Comparison of ENCODE assay signal across 9 mouse cellular contexts in genomic region chr9:48733817-48734544, GRCm38 (mm10).
DNase-seq lines count a peak whose midpoint lies in the region; ATAC-seq and TF ChIP-seq lines count a peak whose summit lies in the region.
"Had no signal": no experiment of that assay in that cellular context is flagged by ENCODE, and none has a peak within 500 bp of the region (broad histone marks: within the 10 kb centered on the region; RNA-seq: fewer than 3 reads in every experiment).

No protein-coding gene starts in this region.

- H3K36me3 ChIP-seq in embryonic facial prominence, embryonic 11.5 days (replicated peaks; ENCODE audit: control insufficient read depth, insufficient read depth, low read depth, low read length), result no peaks in the 10 kb centered on the region
- H3K36me3 ChIP-seq in embryonic facial prominence, embryonic 10.5 days (replicated peaks), result no peaks in the 10 kb centered on the region
- H3K36me3 ChIP-seq in testis, adult 2 months (ENCODE audit: control insufficient read depth, insufficient read depth, low read length), result no peaks in the 10 kb centered on the region
- H3K36me3 ChIP-seq in hindbrain, embryonic 12.5 days, result no peaks in the 10 kb centered on the region
- H3K36me3 ChIP-seq in lung, postnatal 0 days (ENCODE audit: insufficient read depth, low read length), result no peaks in the 10 kb centered on the region
- H3K36me3 ChIP-seq: neural tube, embryonic 12.5 days had no signal

- H3K27me3 ChIP-seq in embryonic facial prominence, embryonic 11.5 days (ENCODE audit: control insufficient read depth, insufficient read depth, low read length), result no peaks in the 10 kb centered on the region; the same call in 1 of the 2 replicates
- H3K27me3 ChIP-seq in embryonic facial prominence, embryonic 10.5 days (replicated peaks; ENCODE audit: low read depth, poor library complexity, severe bottlenecking), result peaks cover 29% of the 10 kb centered on the region
- H3K27me3 ChIP-seq in testis, adult 2 months (ENCODE audit: control insufficient read depth, insufficient read depth, low read length), result no peaks in the 10 kb centered on the region
- no peaks in the 10 kb centered on the region for H3K27me3 ChIP-seq in hindbrain, embryonic 12.5 days
- H3K27me3 ChIP-seq in lung, postnatal 0 days (replicated peaks; ENCODE audit: insufficient read depth, low read length), result no peaks in the 10 kb centered on the region
- H3K27me3 ChIP-seq: neural tube, embryonic 12.5 days had no signal

- peak; percentile 55; the same call in 1 of the 2 replicates for TF ChIP-seq EP300 in lung, postnatal 0 days (IDR thresholded peaks at IDR 0.05)

- peak; percentile 50 for DNase-seq in embryonic facial prominence, embryonic 11.5 days (ENCODE audit: low spot score)
- DNase-seq in embryonic facial prominence, embryonic 10.5 days (ENCODE audit: low spot score), result no peak
- no peak for DNase-seq in testis, postnatal 10 days (ENCODE audit: low spot score)
- DNase-seq in lung, postnatal 0 days (ENCODE audit: low spot score), result peak; percentile 88
- peak; percentile 56 for DNase-seq in yolk sac, embryonic 10.5 days (ENCODE audit: low spot score)

- H3K4me2 ChIP-seq in embryonic facial prominence, embryonic 11.5 days (ENCODE audit: low read depth, low read length), result no peak overlapping the region
- no peak overlapping the region for H3K4me2 ChIP-seq in hindbrain, embryonic 12.5 days (replicated peaks)
- no peak overlapping the region for H3K4me2 ChIP-seq in lung, postnatal 0 days (replicated peaks; ENCODE audit: low read depth, low read length)
- H3K4me2 ChIP-seq: neural tube, embryonic 12.5 days had no signal

- no peak for ATAC-seq in embryonic facial prominence, embryonic 11.5 days (replicated peaks; ENCODE audit: insufficient number of reproducible peaks, low FRiP score, low TSS enrichment, low read depth)
- ATAC-seq in hindbrain, embryonic 12.5 days (ENCODE audit: low FRiP score), result no peak
- ATAC-seq in lung, postnatal 0 days, result peak; percentile 2
- no peak for ATAC-seq in megakaryocyte, adult 5-6 weeks (ENCODE audit: poor library complexity, severe bottlenecking)

- peaks cover under 1% of the 10 kb centered on the region; the same call in 1 of the 2 replicates for H3K4me1 ChIP-seq in embryonic facial prominence, embryonic 11.5 days (ENCODE audit: control insufficient read depth, insufficient read depth, low read length)
- H3K4me1 ChIP-seq in embryonic facial prominence, embryonic 10.5 days, result peaks cover 100% of the 10 kb centered on the region
- peaks cover 10% of the 10 kb centered on the region for H3K4me1 ChIP-seq in testis, adult 2 months (ENCODE audit: control insufficient read depth, insufficient read depth, low read length)
- H3K4me1 ChIP-seq in hindbrain, embryonic 12.5 days, result peaks cover 78% of the 10 kb centered on the region
- H3K4me1 ChIP-seq in lung, postnatal 0 days (ENCODE audit: insufficient read depth, low read depth, low read length), result peaks cover 74% of the 10 kb centered on the region

- WGBS in embryonic facial prominence, embryonic 11.5 days, result 27% methylated on average over 13 of the region's 13 CpGs
- WGBS in embryonic facial prominence, embryonic 10.5 days, result 30% methylated on average over 13 of the region's 13 CpGs
- 28% methylated on average over 13 of the region's 13 CpGs for WGBS in hindbrain, embryonic 12.5 days
- 29% methylated on average over 13 of the region's 13 CpGs for WGBS in lung, postnatal 0 days

- H3K4me3 ChIP-seq in embryonic facial prominence, embryonic 11.5 days (ENCODE audit: low read depth, low read length), result no peak overlapping the region
- H3K4me3 ChIP-seq in embryonic facial prominence, embryonic 10.5 days, result no peak overlapping the region
- no peak overlapping the region for H3K4me3 ChIP-seq in testis, adult 2 months (ENCODE audit: control insufficient read depth, low read depth, low read length)
- H3K4me3 ChIP-seq in hindbrain, embryonic 12.5 days, result no peak overlapping the region
- H3K4me3 ChIP-seq in lung, postnatal 0 days (ENCODE audit: low read depth, low read length), result no peak overlapping the region
- H3K4me3 ChIP-seq: neural tube, embryonic 12.5 days had no signal

- no peak overlapping the region for H3K27ac ChIP-seq in embryonic facial prominence, embryonic 11.5 days (replicated peaks; ENCODE audit: low read depth, low read length)
- H3K27ac ChIP-seq in embryonic facial prominence, embryonic 10.5 days (replicated peaks), result no peak overlapping the region
- H3K27ac ChIP-seq in testis, adult 2 months (ENCODE audit: control insufficient read depth, insufficient read depth, low read depth, low read length), result peak overlapping the region; percentile 27
- H3K27ac ChIP-seq in hindbrain, embryonic 12.5 days, result peak overlapping the region; percentile 76
- H3K27ac ChIP-seq in lung, postnatal 0 days (ENCODE audit: low read length), result peak overlapping the region; percentile 97
- H3K27ac ChIP-seq: neural tube, embryonic 12.5 days had no signal

- no peak for TF ChIP-seq POLR2A in testis, adult 2 months (IDR thresholded peaks at IDR 0.05; ENCODE audit: control insufficient read depth, low read depth, low read length)

- TF ChIP-seq CTCF in testis, adult 2 months (IDR thresholded peaks at IDR 0.05; ENCODE audit: control insufficient read depth, insufficient read depth, insufficient replicate concordance, low read depth, low read length), result no peak
- TF ChIP-seq CTCF in lung, postnatal 0 days (IDR thresholded peaks at IDR 0.05), result no peak

- no peaks in the 10 kb centered on the region for H3K9me3 ChIP-seq in embryonic facial prominence, embryonic 11.5 days (replicated peaks; ENCODE audit: control insufficient read depth, low read length)
- no peaks in the 10 kb centered on the region for H3K9me3 ChIP-seq in embryonic facial prominence, embryonic 10.5 days
- no peaks in the 10 kb centered on the region for H3K9me3 ChIP-seq in hindbrain, embryonic 12.5 days (replicated peaks)
- H3K9me3 ChIP-seq in lung, postnatal 0 days (ENCODE audit: low read length), result no peaks in the 10 kb centered on the region
- H3K9me3 ChIP-seq: neural tube, embryonic 12.5 days had no signal

- H3K9ac ChIP-seq in embryonic facial prominence, embryonic 11.5 days (replicated peaks; ENCODE audit: low read length), result no peak overlapping the region
- no peak overlapping the region for H3K9ac ChIP-seq in hindbrain, embryonic 12.5 days
- H3K9ac ChIP-seq in lung, postnatal 0 days (replicated peaks; ENCODE audit: low read depth), result no peak overlapping the region
- H3K9ac ChIP-seq: neural tube, embryonic 12.5 days had no signal

Comparison
In these comparisons a context has a peak if more than half of its experiments do, and no peak if none do; other contexts are left out.
1. DNase-seq: peak in embryonic facial prominence, embryonic 11.5 days (single experiment), lung, postnatal 0 days (single experiment) and yolk sac, embryonic 10.5 days (single experiment); none in embryonic facial prominence, embryonic 10.5 days (single experiment) and testis, postnatal 10 days (single experiment).
2. H3K27ac ChIP-seq: peak in testis, adult 2 months (single experiment), hindbrain, embryonic 12.5 days (single experiment) and lung, postnatal 0 days (single experiment); none in embryonic facial prominence, embryonic 11.5 days (single experiment) and embryonic facial prominence, embryonic 10.5 days (single experiment).